Mouse (Mus musculus): ENCODE measurements around the gene Peak1. TPM values are rescaled to one million over a fixed set of nuclear protein-coding genes. Genes with fewer than 3 reads are reported as not detected.

The Peak1 gene
- polyA plus RNA-seq, 1 experiment from 2014 or later, result 27.3 TPM

DNA sequence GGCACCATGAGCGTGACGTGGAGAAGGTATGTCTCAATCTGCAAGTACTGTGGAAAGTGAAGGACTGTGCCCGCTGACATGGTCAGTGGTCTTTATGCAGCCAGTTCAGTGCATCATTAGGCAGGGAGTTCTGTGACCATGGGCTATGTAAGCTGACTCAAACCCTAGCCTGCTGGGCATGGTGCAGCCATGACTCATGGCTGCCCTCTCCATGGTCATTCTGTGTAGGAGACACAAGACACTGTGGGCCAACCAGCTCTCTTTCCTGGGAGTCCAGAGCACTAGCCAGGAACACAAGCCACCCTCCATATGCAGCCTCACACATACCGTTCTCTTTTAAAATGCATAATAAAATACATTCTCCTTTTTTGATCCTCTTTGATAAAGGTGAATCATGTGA is 213.6 kb downstream of the Peak1 start:
- ATAC-seq (ENCODE audit: insufficient number of reproducible peaks, insufficient read depth, low FRiP score, low read depth), result no peak
- Histone ChIP-seq H3K4me2 (replicated peaks; ENCODE audit: low read depth, low read length) (no peak overlapping the region), H3K27ac (ENCODE audit: low read length) (no peak overlapping the region), H3K4me1 (ENCODE audit: control insufficient read depth, insufficient read depth, low read length) (peaks cover 4% of the 10 kb centered on the region; the same call in 1 of the 2 replicates), H3K9ac (replicated peaks; ENCODE audit: low read depth, low read length) (no peak overlapping the region), H3K36me3 (ENCODE audit: control insufficient read depth, insufficient read depth, low read length) (peaks cover 12% of the 10 kb centered on the region; the same call in 1 of the 2 replicates), H3K27me3 (ENCODE audit: control insufficient read depth, insufficient read depth, low read length) (no peaks in the 10 kb centered on the region), H3K9me3 (ENCODE audit: control insufficient read depth, low read depth, low read length) (no peaks in the 10 kb centered on the region), H3K4me3 (ENCODE audit: low read depth, low read length) (no peak overlapping the region)
- 92% methylated on average over 4 of the region's 4 CpGs for WGBS

DNA sequence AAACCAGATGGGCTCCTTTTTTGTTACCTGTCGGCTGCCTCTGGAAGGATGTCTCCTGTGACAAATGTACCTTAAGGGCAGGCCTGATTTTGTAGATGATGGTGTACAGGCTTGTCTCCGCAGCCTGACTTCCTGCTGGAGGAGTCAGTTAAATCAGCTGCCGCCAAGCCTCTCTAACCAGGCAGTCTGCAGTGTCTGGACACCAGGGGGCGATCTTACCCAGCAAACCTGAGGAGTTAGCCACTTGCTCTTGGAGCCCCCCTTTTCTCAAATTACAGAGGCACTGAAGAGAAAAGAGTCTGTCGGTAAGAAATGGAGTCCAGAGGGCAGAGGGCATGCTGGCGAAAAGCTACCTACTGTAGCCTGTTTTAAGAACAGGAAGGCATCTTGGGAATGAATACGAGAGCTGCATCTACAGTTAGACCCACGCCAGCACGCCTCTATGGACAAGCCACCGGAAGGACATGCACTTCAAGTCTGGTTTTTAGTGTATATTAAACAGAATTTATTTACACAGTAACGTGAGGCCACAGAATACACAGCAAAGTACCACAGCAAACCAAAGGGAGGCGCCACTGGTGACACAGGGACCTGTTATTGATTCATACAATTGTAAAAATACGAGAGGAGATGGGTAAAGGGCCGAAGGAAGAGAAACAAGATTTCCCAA is 217.1 kb downstream of the Peak1 start:
- no peak overlapping the region for H3K9ac ChIP-seq (replicated peaks; ENCODE audit: low read depth, low read length)
- no peak overlapping the region for H3K4me3 ChIP-seq (ENCODE audit: low read depth, low read length)
- H3K36me3 ChIP-seq (ENCODE audit: control insufficient read depth, insufficient read depth, low read length), result peaks cover 5% of the 10 kb centered on the region; the same call in 1 of the 2 replicates
- no peak overlapping the region for H3K27ac ChIP-seq (ENCODE audit: low read length)
- no peaks in the 10 kb centered on the region for H3K27me3 ChIP-seq (ENCODE audit: control insufficient read depth, insufficient read depth, low read length)
- ATAC-seq (ENCODE audit: insufficient number of reproducible peaks, insufficient read depth, low FRiP score, low read depth), result peak; percentile 75; the same call in 1 of the 2 replicates
- H3K9me3 ChIP-seq (ENCODE audit: control insufficient read depth, low read depth, low read length), result no peaks in the 10 kb centered on the region
- no peak overlapping the region for H3K4me2 ChIP-seq (replicated peaks; ENCODE audit: low read depth, low read length)
- WGBS, result 30% methylated on average over 14 of the region's 14 CpGs
- peaks cover 4% of the 10 kb centered on the region; the same call in 1 of the 2 replicates for H3K4me1 ChIP-seq (ENCODE audit: control insufficient read depth, insufficient read depth, low read length)

DNA sequence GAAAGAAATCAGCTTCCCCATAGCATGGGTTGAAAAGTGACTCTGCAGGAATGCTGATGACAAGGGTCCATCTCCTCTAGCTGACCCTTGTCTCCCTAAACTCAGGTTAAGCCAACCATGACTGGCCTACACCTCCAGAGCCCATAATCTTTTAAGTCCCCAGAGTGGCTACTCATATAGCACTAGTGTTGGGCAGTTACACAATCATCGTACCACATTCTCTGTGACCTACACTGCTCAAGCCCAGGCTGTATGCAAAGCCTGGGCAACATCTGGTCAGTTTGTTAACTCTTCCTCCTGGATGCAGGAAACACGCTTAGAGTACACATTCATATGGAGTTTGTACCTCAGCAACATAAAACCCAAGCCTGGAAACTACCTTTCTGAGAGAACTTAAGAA is 217.7 kb downstream of the Peak1 start:
- H3K4me1 ChIP-seq (ENCODE audit: control insufficient read depth, insufficient read depth, low read length), result peaks cover 4% of the 10 kb centered on the region; the same call in 1 of the 2 replicates
- no peaks in the 10 kb centered on the region for H3K9me3 ChIP-seq (ENCODE audit: control insufficient read depth, low read depth, low read length)
- H3K4me3 ChIP-seq (ENCODE audit: low read depth, low read length), result no peak overlapping the region
- no peaks in the 10 kb centered on the region for H3K27me3 ChIP-seq (ENCODE audit: control insufficient read depth, insufficient read depth, low read length)
- H3K27ac ChIP-seq (ENCODE audit: low read length), result no peak overlapping the region
- H3K4me2 ChIP-seq (replicated peaks; ENCODE audit: low read depth, low read length), result no peak overlapping the region
- WGBS, result 60% methylated on average over 2 of the region's 2 CpGs
- no peak overlapping the region for H3K9ac ChIP-seq (replicated peaks; ENCODE audit: low read depth, low read length)
- no peak for ATAC-seq (ENCODE audit: insufficient number of reproducible peaks, insufficient read depth, low FRiP score, low read depth)
- no peaks in the 10 kb centered on the region; the same call in 1 of the 2 replicates for H3K36me3 ChIP-seq (ENCODE audit: control insufficient read depth, insufficient read depth, low read length)

DNA sequence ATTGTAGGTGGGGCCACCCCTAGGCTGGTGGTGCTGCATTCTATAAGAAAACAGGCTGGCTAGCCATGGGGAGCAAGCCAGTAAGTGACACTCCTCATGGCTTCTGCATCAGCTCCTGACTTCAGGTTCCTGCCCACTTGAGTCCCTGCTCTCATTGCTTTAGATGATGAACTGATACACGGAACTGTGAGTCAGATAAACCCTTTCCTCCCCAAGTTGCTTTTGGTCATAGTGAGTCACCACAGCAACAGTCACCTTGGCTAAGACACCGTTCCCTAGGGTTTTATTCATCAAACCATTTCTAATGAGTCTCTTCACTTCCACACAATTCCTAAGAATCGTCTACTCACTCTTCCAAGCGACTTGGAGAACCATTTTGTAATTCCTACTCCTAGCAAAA is 220.9 kb downstream of the Peak1 start:
- WGBS, result 81% methylated on average over 4 of the region's 4 CpGs
- H3K27ac ChIP-seq (ENCODE audit: low read length), result no peak overlapping the region

DNA sequence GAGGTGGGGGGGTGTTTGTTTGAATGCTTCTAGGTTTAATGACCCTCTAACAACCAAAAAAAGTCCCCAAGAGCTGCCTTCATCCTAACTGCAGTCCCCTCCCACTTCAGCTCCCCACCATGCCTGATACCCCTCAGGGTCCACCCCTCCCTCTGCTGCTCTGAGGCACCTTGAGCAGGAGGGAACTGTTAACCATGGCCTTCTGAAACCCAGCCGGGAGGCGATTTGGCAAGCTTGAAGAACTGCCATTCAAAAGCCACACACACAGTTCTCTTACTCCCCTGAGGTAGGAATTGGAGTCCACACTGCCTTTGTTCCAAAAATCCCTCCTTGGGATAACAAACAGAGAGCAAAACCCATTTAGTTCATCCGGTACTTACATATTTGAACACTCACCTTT is 222.7 kb downstream of the Peak1 start:
- no peaks in the 10 kb centered on the region for H3K9me3 ChIP-seq (ENCODE audit: control insufficient read depth, low read depth, low read length)
- no peak for ATAC-seq (ENCODE audit: insufficient number of reproducible peaks, insufficient read depth, low FRiP score, low read depth)
- H3K36me3 ChIP-seq (ENCODE audit: control insufficient read depth, insufficient read depth, low read length), result no peaks in the 10 kb centered on the region
- no peaks in the 10 kb centered on the region for H3K27me3 ChIP-seq (ENCODE audit: control insufficient read depth, insufficient read depth, low read length)
- H3K4me1 ChIP-seq (ENCODE audit: control insufficient read depth, insufficient read depth, low read length), result peaks cover 10% of the 10 kb centered on the region; the same call in 1 of the 2 replicates
- 62% methylated on average over 3 of the region's 3 CpGs for WGBS
- H3K4me3 ChIP-seq (ENCODE audit: low read depth, low read length), result no peak overlapping the region
- no peak overlapping the region for H3K9ac ChIP-seq (replicated peaks; ENCODE audit: low read depth, low read length)
- H3K27ac ChIP-seq (ENCODE audit: low read length), result no peak overlapping the region
- no peak overlapping the region for H3K4me2 ChIP-seq (replicated peaks; ENCODE audit: low read depth, low read length)

More for the DNA sequence above, 220.9 kb downstream of the Peak1 start:
- no peak overlapping the region for H3K4me3 ChIP-seq (ENCODE audit: low read depth, low read length)
- H3K36me3 ChIP-seq (ENCODE audit: control insufficient read depth, insufficient read depth, low read length), result no peaks in the 10 kb centered on the region
- H3K9me3 ChIP-seq (ENCODE audit: control insufficient read depth, low read depth, low read length), result no peaks in the 10 kb centered on the region
- no peak overlapping the region for H3K9ac ChIP-seq (replicated peaks; ENCODE audit: low read depth, low read length)
- H3K4me1 ChIP-seq (ENCODE audit: control insufficient read depth, insufficient read depth, low read length), result peaks cover 8% of the 10 kb centered on the region; the same call in 1 of the 2 replicates
- no peak overlapping the region for H3K4me2 ChIP-seq (replicated peaks; ENCODE audit: low read depth, low read length)
- no peak for ATAC-seq (ENCODE audit: insufficient number of reproducible peaks, insufficient read depth, low FRiP score, low read depth)
- H3K27me3 ChIP-seq (ENCODE audit: control insufficient read depth, insufficient read depth, low read length), result no peaks in the 10 kb centered on the region

DNA sequence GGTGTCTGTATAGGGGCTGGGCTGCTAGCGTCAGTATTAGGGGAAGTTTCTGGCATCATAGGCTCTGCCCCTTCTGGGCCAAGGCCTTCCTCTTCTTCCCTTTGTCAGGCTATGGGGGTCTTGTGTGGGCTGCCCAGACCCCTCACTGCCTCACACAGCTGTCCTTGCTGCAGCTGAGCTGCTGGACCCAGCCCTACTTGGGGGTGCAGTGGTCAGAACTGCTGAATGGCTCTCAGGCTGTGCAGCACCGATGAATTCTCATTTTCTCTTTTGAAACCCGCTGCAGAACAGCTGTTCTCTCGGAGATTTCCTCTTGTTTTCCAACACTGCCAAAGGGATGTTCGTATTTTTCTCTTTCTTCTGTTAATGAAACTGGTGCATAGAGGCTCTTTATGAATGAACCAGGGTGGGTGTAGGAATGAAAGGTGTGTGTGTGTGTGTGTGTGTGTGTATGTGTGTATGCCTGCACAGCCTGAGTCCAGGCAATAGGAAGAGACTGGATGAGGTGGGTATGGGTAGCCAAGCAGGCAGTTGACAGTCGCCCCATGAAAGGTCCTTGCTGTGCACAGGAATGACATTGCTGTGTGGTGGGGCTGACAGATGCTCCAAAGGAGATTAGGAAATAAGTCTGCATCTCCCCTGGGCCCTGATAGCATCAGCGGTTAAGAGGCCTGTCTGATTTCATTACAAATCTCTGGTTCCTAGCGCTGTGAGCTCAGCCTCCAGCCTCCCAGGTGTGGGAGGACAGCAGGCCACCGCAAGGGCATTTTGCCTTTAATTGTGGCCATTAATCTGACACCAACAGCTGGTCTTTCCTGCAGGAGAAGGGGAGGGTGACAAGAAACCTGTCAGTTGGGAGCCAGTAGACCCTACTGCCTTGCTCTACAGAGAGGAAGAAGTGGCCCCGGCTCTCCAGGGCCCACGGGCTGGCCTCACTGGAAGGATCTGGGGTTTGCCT is 226.1 kb downstream of the Peak1 start:
- 53% methylated on average over 11 of the region's 11 CpGs for WGBS
- ATAC-seq (ENCODE audit: insufficient number of reproducible peaks, insufficient read depth, low FRiP score, low read depth), result no peak
- H3K4me2 ChIP-seq (replicated peaks; ENCODE audit: low read depth, low read length), result no peak overlapping the region
- no peaks in the 10 kb centered on the region for H3K9me3 ChIP-seq (ENCODE audit: control insufficient read depth, low read depth, low read length)
- H3K4me1 ChIP-seq (ENCODE audit: control insufficient read depth, insufficient read depth, low read length), result peaks cover 10% of the 10 kb centered on the region; the same call in 1 of the 2 replicates
- H3K4me3 ChIP-seq (ENCODE audit: low read depth, low read length), result no peak overlapping the region
- H3K9ac ChIP-seq (replicated peaks; ENCODE audit: low read depth, low read length), result no peak overlapping the region; the same call in 1 of the 2 replicates
- no peak overlapping the region for H3K27ac ChIP-seq (ENCODE audit: low read length)
- no peaks in the 10 kb centered on the region for H3K27me3 ChIP-seq (ENCODE audit: control insufficient read depth, insufficient read depth, low read length)
- no peaks in the 10 kb centered on the region for H3K36me3 ChIP-seq (ENCODE audit: control insufficient read depth, insufficient read depth, low read length)

DNA sequence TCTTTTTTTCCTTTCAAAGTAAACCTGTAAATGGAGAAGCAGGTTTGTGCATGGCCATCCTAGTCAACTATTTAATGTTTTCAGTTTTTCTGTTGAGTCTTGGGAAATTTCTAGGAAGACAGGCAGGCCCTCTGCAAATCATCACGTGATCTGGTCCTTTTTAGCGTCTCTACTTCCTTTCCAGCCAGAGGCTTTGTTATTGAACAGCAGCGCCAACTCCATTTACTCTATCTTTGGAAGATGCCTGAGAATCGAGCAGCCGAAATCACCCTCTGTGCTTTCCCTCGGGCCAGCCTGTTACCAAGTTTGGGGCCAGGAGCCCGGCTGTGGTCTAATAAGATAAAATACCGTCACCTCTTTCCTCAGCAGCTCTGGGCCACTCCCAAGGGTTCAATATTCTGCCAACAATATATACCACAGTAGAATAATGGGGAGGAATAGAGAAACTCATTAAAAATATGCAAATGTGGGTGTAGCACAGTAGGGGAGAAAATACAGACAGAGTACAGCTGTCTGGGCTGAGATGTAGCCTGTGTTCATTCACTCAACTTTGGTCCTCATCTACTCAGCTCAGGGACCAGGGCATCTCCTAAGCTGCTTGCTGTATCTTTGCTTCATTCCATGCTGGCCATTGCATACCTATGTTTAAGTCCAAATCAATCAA is 237.6 kb downstream of the Peak1 start:
- ATAC-seq (ENCODE audit: insufficient number of reproducible peaks, insufficient read depth, low FRiP score, low read depth), result no peak
- H3K9ac ChIP-seq (replicated peaks; ENCODE audit: low read depth, low read length), result no peak overlapping the region
- WGBS, result 43% methylated on average over 8 of the region's 8 CpGs
- no peak overlapping the region for H3K4me3 ChIP-seq (ENCODE audit: low read depth, low read length)
- no peak overlapping the region for H3K4me2 ChIP-seq (replicated peaks; ENCODE audit: low read depth, low read length)
- no peaks in the 10 kb centered on the region for H3K9me3 ChIP-seq (ENCODE audit: control insufficient read depth, low read depth, low read length)
- no peaks in the 10 kb centered on the region for H3K4me1 ChIP-seq (ENCODE audit: control insufficient read depth, insufficient read depth, low read length)
- no peaks in the 10 kb centered on the region for H3K36me3 ChIP-seq (ENCODE audit: control insufficient read depth, insufficient read depth, low read length)
- no peaks in the 10 kb centered on the region for H3K27me3 ChIP-seq (ENCODE audit: control insufficient read depth, insufficient read depth, low read length)
- no peak overlapping the region for H3K27ac ChIP-seq (ENCODE audit: low read length)
